Mouse (Mus musculus) CD4-positive, CD25-positive, alpha-beta regulatory T cell, adult 4 months (primary cell): ENCODE results near the gene Mdfi. TPM values are rescaled to one million over a fixed set of nuclear protein-coding genes. Genes with fewer than 3 reads are reported as not detected.

Experiments used
- ATAC-seq: one replicate; pipeline ENCODE4 v1.8.0; 2017
- polyA plus RNA-seq, 2 experiments: library from polyadenylated mRNA; unstranded; fragments of 100-300 nt; shearing (Covaris generic); gene quantifications; one replicate each; pipeline ENCODE4 v1.2.1; 2017

Gene Mdfi
- polyA plus RNA-seq, 2 experiments from 2014 or later: not detected

- no peak for ATAC-seq
Observed at GRCm38 (mm10) chr17:47845609-47846008, 11.1 kb upstream of the Mdfi start.

- no peak for ATAC-seq
Observed at GRCm38 (mm10) chr17:47843465-47843864, 9.0 kb upstream of the Mdfi start.

DNA sequence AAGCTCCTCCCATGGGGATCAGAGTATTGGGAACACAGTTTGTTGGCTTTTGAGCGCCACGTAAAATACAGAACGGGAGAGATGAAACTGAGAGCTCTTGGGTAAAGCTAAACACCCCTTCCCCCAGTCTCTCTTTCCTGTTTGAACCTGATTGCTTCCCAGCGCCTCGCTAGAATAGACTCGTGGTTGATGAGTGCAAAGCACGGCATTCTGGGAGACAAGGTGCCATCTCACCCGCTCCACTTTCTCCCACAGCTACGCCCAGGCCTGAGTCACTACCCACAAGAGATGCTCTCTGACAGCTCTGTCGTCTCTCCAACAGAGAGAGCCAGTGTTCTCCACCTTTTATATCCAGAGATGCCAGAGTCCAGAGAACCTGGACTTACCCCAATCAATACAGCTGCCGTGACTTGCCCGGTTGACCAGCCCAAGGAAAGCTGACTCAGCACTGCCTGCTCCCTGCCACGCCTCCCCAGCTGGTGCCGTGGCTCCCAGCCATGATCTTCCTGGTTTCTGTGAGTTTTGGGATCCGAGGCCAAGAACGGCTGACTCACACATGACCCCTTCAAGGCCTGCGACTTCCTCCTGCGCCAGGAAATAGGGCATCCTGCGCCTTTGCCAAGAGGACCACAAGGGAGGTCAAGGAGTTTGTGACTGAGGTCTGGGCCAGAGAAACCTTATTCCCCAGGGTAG is 7.6 kb upstream of the Mdfi start:
- ATAC-seq: no peak

- no peak for ATAC-seq
Observed at GRCm38 (mm10) chr17:47841521-47841920, 7.0 kb upstream of the Mdfi start.

DNA sequence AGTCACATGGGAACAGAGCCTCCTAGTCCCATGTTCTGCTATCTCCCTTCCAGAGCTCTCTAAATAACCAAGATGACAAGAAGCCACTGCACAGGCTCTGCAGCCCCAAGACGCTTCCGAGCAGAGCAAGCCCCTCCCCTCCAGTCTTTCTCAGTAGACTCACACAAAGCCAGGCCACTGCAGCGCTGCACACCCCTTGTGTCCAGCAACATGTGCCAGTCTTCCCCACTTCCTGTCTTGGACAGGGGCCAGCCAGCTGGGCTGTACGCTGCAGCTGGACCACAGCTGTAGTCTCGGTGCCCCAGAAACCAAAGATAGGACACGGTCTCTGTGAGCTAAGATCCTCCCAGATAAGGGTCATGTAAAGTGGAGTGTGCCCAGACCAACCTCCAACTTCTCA is 3.3 kb upstream of the Mdfi start:
- no peak for ATAC-seq

GRCm38 (mm10) chr17:47833628-47834481 is 636 bp downstream of the Mdfi start:
- no peak for ATAC-seq

DNA sequence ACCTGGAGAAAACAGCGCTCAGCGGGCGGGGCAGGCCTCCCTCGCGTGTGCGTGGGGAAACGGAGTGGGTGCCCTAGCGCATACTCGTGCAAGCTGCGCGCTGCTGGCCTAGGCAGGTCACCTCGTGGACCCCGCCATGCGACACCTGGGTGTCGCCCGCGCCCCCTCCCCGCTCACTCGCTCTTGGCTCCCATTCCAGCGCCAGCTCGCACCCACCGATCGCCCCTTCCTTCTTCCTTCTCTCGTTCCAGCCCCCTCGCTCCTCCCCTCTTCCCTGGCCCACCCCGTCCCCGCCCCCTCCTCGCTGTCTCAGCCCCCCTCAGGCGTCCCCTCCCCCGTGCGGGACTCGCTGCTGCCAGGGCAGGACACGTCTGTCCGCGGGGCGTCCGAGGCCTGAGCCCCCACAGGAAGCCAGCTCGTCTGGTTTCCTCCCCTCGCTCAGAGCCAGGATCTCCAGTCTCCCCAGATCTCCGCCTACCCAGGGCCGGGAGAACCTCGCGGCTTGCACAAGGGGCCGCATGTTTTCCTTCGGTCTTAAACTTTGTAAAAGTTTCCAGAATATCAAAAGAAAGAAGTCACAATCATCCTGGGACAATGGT is 1.4 kb downstream of the Mdfi start:
- ATAC-seq: no peak

DNA sequence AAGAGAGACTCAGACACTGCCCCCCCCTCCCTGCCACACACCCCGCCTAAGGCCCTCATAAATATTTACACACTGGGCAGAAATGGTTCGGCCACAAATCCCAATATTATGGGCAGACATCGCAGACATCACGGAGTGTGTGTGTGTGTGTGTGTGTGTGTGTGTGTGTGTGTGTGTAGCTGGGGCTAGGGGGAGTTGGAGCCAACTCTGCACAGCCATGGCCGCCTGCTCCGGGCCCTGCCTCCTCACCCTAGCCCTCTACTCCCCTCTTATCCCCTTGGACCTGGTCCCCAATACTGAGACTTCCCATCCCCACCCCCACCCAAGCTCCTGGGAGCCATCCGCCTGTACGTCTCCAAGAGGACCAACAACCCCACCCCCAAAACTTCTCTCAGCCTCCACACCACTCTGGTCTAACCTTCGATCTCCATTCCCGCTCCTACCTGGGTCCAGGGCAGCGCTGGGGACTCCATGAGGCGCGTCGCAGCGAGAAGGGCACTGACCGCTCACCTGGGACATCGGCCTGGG is 1.9 kb downstream of the Mdfi start:
- ATAC-seq: no peak

- no peak for ATAC-seq
Observed at GRCm38 (mm10) chr17:47831772-47832171, 2.7 kb downstream of the Mdfi start.

- no peak for ATAC-seq
Observed at GRCm38 (mm10) chr17:47831161-47831560, 3.3 kb downstream of the Mdfi start.

DNA sequence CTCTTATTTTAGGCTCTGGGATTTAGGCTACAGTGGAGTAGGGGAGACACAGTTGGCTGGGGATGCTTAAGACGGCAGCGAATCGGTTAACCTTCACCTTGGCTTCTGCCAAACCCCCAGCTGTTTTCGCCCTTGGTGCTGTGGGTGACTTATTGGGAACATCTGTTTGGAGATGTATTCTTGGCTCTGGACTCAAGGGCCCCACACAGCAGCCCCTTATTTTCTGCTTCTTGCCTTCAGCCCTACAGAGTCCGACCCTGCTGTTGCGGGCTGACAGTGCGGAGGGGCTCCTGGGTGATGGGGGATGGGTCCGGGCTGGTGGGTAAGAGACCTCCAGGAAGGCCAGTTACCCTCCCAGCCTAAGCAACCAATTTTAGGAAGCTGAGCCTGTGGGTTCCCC is 13.2 kb downstream of the Mdfi start:
- no peak for ATAC-seq

DNA sequence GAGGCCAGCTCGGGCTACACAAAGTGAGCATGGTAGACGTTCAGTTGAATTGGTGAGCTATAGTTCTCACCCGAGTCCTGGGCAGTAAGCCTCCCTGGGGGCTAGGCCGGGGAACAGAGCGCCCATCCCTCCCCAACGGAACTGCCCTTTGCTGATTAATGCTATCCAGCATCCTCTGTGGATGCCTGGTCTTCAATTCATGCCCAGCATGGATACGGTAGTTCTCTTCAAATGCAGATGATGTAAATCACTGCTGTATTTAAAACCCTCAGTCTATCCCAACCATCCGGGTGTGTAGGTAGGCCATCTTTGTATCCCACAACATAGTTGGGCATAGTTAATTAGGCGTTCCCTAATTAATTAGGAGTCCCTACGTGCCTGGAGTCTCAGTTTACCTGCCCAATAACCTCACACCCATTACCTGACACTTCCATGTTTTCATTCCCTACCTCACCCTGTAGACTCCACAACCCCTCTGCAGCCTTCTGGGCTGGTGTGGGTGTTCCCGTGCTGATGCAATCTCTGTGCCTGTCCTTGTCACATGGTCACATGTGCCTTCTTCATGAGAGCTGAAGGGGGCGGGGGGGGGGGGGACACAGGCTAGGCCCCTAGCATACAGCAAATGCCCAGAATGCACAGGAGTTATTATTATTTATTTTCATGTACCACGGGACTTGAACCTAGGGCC is 16.3 kb downstream of the Mdfi start:
- ATAC-seq: no peak

GRCm38 (mm10) chr17:47815446-47815845 is 19.0 kb downstream of the Mdfi start:
- ATAC-seq: no peak

GRCm38 (mm10) chr17:47814496-47814895 is 20.0 kb downstream of the Mdfi start:
- no peak for ATAC-seq

GRCm38 (mm10) chr17:47813616-47814015 is 20.9 kb downstream of the Mdfi start:
- ATAC-seq: no peak

DNA sequence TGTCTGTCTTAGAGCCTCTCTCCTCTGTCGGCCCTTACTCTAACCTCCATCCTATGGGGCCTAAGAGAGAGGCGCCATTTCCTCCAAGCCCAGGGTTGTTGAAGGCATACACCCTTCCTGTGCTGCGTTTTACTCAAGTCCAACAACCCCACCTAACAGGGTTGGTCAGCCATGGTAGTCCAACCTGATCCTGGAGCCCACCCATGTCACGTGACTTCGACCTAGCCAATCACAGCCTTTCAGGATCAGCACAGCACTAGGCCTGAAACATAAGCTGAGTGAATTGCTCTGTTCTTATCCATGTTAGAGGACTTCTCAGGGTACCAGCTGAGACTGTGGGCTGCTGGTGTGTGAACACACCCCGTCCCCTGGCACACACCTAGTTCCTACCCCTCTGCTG is 22.3 kb downstream of the Mdfi start:
- no peak for ATAC-seq

- no peak for ATAC-seq
Observed at GRCm38 (mm10) chr17:47811265-47811800, 23.2 kb downstream of the Mdfi start.

DNA sequence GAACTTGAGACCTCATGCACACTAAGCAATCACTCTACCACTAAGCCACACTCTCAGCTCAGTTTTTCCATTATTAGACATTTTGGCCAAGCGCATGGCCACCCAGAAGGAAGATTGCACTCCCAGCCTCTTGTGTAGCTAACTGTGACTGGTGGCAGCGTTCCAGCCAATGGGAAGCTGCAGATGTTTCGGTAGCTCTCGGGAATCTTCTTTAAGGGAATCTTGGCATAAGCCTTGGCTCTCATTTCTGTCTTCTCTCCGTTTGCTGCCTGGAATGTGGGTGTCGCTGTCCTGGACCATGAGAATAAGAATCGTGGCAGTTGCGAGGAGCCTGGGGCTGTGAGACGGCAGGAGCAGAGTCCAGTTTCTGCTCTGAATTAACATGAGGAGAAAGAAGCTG is 28.3 kb downstream of the Mdfi start:
- ATAC-seq: no peak

- no peak for ATAC-seq
Observed at GRCm38 (mm10) chr17:47805047-47805835, 29.2 kb downstream of the Mdfi start.

- no peak for ATAC-seq
Observed at GRCm38 (mm10) chr17:47803662-47804061, 30.8 kb downstream of the Mdfi start.

GRCm38 (mm10) chr17:47802806-47803205 is 31.7 kb downstream of the Mdfi start:
- ATAC-seq: no peak

DNA sequence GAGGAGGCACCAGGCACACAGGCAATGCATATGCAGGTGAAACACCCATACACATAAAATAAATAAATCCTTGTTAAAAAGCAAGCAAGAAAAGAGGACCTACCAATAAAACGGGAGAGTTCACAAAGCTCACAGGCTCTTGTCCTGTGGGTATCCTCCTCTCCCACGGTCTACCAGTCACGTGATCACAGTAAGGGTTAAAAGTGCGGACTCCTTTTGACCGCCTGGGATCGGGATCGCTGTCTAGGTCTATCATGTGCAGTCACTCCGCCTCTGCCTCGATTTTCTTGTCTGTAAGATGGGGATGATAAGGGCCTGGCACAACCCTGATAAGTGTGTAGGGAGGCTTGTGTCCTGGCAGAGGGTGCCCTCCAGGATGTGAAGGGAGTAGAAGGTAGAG is 37.1 kb downstream of the Mdfi start:
- no peak for ATAC-seq
